Mouse (Mus musculus) forebrain, embryonic 11.5 days (tissue): ENCODE data around the gene Hsd3b6. TPM values are rescaled to one million over a fixed set of nuclear protein-coding genes. Genes with fewer than 3 reads are reported as not detected.

Experiments
- ATAC-seq: fragments of 200-750 bp; cut with Nextera tagmentation; replicated peaks from 2 replicates; pipeline ENCODE4 v1.8.0; 2017; ENCODE audit warnings: moderate TSS enrichment; ENCODE audit not compliant: low FRiP score
- DNase-seq: peaks from one replicate; pipeline ENCODE4 v3.0.0-alpha.2; 2017; ENCODE audit warnings: low spot score
- H3K27ac ChIP-seq: fragments of 300-500 bp; sonication (generic); 2 replicates; pipeline ENCODE4 v1.5.1; 2014; ENCODE audit warnings: low read depth, low read length
- H3K27me3 ChIP-seq: fragments of 300-500 bp; sonication (generic); 2 replicates; pipeline ENCODE4 v1.6.1; 2014; ENCODE audit warnings: mild to moderate bottlenecking, low read length, mixed read lengths; ENCODE audit not compliant: control insufficient read depth, insufficient read depth
- H3K36me3 ChIP-seq: fragments of 300-500 bp; sonication (generic); 2 replicates; pipeline ENCODE4 v1.6.1; 2014; ENCODE audit warnings: mild to moderate bottlenecking, low read length, moderate library complexity, mixed read lengths; ENCODE audit not compliant: control insufficient read depth, insufficient read depth
- H3K4me1 ChIP-seq: fragments of 300-500 bp; sonication (generic); replicated peaks from 2 replicates; pipeline ENCODE4 v1.6.1; 2014; ENCODE audit warnings: low read length, mixed read lengths; ENCODE audit not compliant: control insufficient read depth, insufficient read depth
- H3K4me2 ChIP-seq: fragments of 300-500 bp; sonication (generic); 2 replicates; pipeline ENCODE4 v1.6.1; 2014; ENCODE audit warnings: low read depth, mild to moderate bottlenecking, low read length, moderate library complexity, mixed read lengths; ENCODE audit not compliant: severe bottlenecking
- H3K4me3 ChIP-seq: fragments of 300-500 bp; sonication (generic); 2 replicates; pipeline ENCODE4 v1.5.1; 2014; ENCODE audit warnings: low read depth, low read length
- H3K9ac ChIP-seq: fragments of 300-500 bp; sonication (generic); 2 replicates; pipeline ENCODE4 v1.6.1; 2014; ENCODE audit warnings: low read length
- H3K9me3 ChIP-seq: fragments of 300-500 bp; sonication (generic); 2 replicates; pipeline ENCODE4 v1.6.1; 2016; ENCODE audit warnings: low read length, mixed read lengths; ENCODE audit not compliant: control insufficient read depth
- WGBS: fragments of 180-500 bp; shearing (Covaris S2); extraction: QIAGEN DNeasy Blood & Tissue Kit; methylation state at CpG from one replicate; pipeline ENCODE4 v1.1.7; 2014; 5-methylcytosine and 5-hydroxymethylcytosine counted together
- polyA plus RNA-seq: library from polyadenylated mRNA; unstranded; fragments of >200 nt; fragmentation: Nextera tagmentation; extraction: Ambion mirVana; gene quantifications from 2 replicates; pipeline ENCODE4 v1.2.1, GENCODE M21; 2014

Gene Hsd3b6
- polyA plus RNA-seq, 1 experiment from 2014 or later = 21.8 TPM

GRCm38 (mm10) chr3:98756836-98757235 lies 57.4 kb downstream of the Hsd3b6 start:
- H3K27me3 ChIP-seq = no peaks in the 10 kb centered on the region
- H3K27ac ChIP-seq = no peak overlapping the region
- H3K9me3 ChIP-seq = no peaks in the 10 kb centered on the region
- no peak overlapping the region for H3K4me2 ChIP-seq
- H3K4me3 ChIP-seq = no peak overlapping the region
- no peaks in the 10 kb centered on the region for H3K36me3 ChIP-seq
- WGBS = 88% methylated on average over 3 of the region's 3 CpGs
- no peaks in the 10 kb centered on the region for H3K4me1 ChIP-seq
- DNase-seq (no peak), ATAC-seq (no peak)
- H3K9ac ChIP-seq = no peak overlapping the region

Other genes starting within 250 kb of the Hsd3b6 start
- not detected in 2 replicates for gene Gm10681, start 225.6 kb downstream of the Hsd3b6 start, polyA plus RNA-seq
- gene Hsd3b5, start 184.2 kb downstream of the Hsd3b6 start, polyA plus RNA-seq = not detected in 2 replicates
- not detected in 2 replicates for gene Hsd3b2, start 89.9 kb downstream of the Hsd3b6 start, polyA plus RNA-seq
- not detected in 2 replicates for gene Hsd3b3, start 51.3 kb downstream of the Hsd3b6 start, polyA plus RNA-seq
- gene Hsd3b1, start 45.4 kb upstream of the Hsd3b6 start, polyA plus RNA-seq = 0.44 TPM in 1 of 2 replicates, not detected in the other
- gene Hao2, start 78.8 kb upstream of the Hsd3b6 start, polyA plus RNA-seq = not detected in 2 replicates